Mouse (Mus musculus) forelimb bud, embryonic 11.5 days (tissue): ENCODE measurements around the gene Zrsr1.

Experiments
- DNase-seq: peaks from one replicate; pipeline ENCODE4 v3.0.0-alpha.2; 2012; ENCODE audit warnings: low read depth, low spot score

Zrsr1 gene

GRCm38 (mm10) chr11:22971835-22972709, at the start of gene Zrsr1:
Gene Zrsr1, plus strand, starts transcription at chr11:22972005.
- DNase-seq, result peak; percentile 53

- no peak for DNase-seq
Measured at GRCm38 (mm10) chr11:22922546-22922945, 49.3 kb upstream of the Zrsr1 start.

GRCm38 (mm10) chr11:22923606-22924005, 48.2 kb upstream of the Zrsr1 start:
- no peak for DNase-seq

- no peak for DNase-seq
Measured at GRCm38 (mm10) chr11:22928586-22929169, 43.1 kb upstream of the Zrsr1 start.

GRCm38 (mm10) chr11:22930129-22930528, 41.7 kb upstream of the Zrsr1 start:
- DNase-seq, result no peak

GRCm38 (mm10) chr11:22931320-22931905, 40.4 kb upstream of the Zrsr1 start:
- no peak for DNase-seq

- DNase-seq, result no peak
Measured at GRCm38 (mm10) chr11:22932167-22932566, 39.6 kb upstream of the Zrsr1 start.

GRCm38 (mm10) chr11:22936446-22937125, 35.2 kb upstream of the Zrsr1 start:
- no peak for DNase-seq

- no peak for DNase-seq
Measured at GRCm38 (mm10) chr11:22937716-22938316, 34.0 kb upstream of the Zrsr1 start.

GRCm38 (mm10) chr11:22938983-22939382, 32.8 kb upstream of the Zrsr1 start:
- no peak for DNase-seq

- DNase-seq, result no peak
Measured at GRCm38 (mm10) chr11:22949101-22949500, 22.7 kb upstream of the Zrsr1 start.

GRCm38 (mm10) chr11:22950131-22950530, 21.7 kb upstream of the Zrsr1 start:
- no peak for DNase-seq

- no peak for DNase-seq
Measured at GRCm38 (mm10) chr11:22952668-22953067, 19.1 kb upstream of the Zrsr1 start.

GRCm38 (mm10) chr11:22956346-22956745, 15.5 kb upstream of the Zrsr1 start:
- DNase-seq, result no peak

GRCm38 (mm10) chr11:22956830-22957229, 15.0 kb upstream of the Zrsr1 start:
- no peak for DNase-seq

GRCm38 (mm10) chr11:22957791-22958374, 13.9 kb upstream of the Zrsr1 start:
- no peak for DNase-seq

GRCm38 (mm10) chr11:22962101-22962500, 9.7 kb upstream of the Zrsr1 start:
- no peak for DNase-seq

GRCm38 (mm10) chr11:22964401-22964800, 7.4 kb upstream of the Zrsr1 start:
- DNase-seq, result no peak

- DNase-seq, result no peak
Measured at GRCm38 (mm10) chr11:22965503-22965902, 6.3 kb upstream of the Zrsr1 start.

GRCm38 (mm10) chr11:22969486-22969885, 2.3 kb upstream of the Zrsr1 start:
- no peak for DNase-seq

GRCm38 (mm10) chr11:22970546-22970945, 1.3 kb upstream of the Zrsr1 start:
- no peak for DNase-seq
